Mouse (Mus musculus) heart, postnatal 4 days (tissue): ENCODE data around the gene Pi16. TPM values are rescaled to one million over a fixed set of nuclear protein-coding genes. Genes with fewer than 3 reads are reported as not detected.

Experiments used
- DNase-seq: peaks from one replicate; pipeline ENCODE4 v3.0.0; 2021
- total RNA-seq, 2 experiments: library from RNA; stranded (reverse); gene quantifications; 2 replicates each; pipeline ENCODE4 v1.2.3; 2021

Pi16 gene
- total RNA-seq, 2 experiments from 2014 or later = 8.8 to 10.2 TPM

DNA sequence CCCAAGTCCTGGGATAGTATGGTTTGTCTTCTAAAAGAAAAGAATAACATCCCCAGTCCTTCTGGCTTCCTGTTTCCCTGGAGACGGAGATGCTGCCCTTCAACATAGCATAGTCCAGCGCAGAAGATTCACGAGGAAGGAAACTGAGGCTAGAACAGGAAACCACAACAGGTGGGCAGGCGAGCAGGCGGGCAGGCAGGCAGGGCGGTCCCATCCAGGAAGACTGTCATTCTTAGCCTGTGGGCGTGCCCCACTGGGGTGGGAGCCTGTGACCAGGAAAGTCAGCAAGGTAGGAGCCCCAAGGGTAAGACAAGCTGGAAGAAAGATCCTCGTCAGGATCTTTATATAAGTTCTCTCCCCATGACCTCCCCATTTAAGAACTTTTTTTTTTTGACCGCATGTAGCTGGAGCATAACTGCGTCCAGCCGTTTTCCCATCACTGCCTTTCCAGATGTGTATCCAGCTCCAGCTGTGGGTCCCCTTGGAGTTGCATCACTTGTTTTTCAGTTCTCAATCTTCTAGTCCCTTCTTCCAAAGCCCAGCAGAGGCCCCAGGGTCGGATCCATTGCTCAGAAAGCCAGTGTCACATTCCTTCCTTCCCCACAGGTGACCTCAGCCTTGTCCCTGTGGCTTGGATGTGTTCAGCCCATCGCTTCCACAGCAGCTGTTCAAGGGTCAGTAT is 13.0 kb upstream of the Pi16 start:
- DNase-seq = no peak

DNA sequence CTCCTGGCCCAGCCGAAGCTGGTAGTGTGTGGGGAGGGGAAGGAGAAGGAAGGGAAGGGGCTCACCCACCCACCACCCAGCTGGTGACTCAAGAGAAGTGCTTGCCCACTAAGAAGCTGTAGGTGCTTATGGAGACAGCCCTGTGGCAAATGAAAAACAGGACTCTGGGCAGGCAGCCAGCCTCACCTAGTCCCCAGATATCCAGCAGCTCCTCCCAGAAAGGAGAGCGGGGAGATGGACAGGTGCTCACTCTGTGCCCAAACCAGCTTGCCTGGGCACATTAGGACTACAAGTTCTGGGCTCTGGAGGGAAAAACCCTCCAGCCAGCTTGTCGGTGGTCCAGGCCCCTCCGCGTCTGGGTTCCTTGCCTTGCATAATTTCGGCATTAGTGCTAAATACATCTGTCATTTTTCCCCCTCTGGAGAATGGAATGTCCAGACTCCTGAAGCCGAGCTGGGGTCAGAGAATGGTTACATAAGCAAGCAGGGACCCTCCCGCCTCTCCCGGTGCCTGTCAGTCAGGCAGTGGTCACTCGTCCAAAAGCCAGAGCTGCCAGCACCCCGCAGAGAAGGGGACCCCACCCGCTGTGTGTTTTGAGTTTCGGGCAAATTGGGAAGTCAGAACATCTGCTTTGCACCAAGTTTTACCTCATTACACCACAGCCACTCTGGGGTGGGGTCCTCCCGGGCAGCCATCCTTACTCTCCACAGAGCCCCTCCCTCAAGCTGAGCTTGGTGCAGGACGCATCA is 12.2 kb upstream of the Pi16 start:
- DNase-seq = peak; percentile 58

DNA sequence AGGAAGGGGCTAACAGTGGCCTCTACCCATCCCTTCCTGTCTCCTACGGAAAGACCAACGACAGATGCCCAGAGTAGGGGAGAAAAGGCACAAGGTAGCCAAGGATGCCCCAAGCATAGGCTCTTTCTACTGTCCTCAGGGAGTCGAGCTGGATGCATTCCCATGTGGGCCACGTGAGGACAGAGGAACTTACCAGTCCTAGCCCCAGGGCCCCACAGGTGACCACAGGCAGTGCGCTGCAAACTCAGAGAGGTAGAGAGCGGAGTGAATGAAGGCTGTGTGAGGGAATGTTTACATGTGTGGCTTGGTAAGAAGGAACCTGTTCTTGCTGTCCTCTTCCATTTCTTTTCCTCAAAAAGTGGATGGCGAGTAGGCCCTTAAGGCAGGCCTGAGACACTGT is 11.6 kb upstream of the Pi16 start:
- no peak for DNase-seq

DNA sequence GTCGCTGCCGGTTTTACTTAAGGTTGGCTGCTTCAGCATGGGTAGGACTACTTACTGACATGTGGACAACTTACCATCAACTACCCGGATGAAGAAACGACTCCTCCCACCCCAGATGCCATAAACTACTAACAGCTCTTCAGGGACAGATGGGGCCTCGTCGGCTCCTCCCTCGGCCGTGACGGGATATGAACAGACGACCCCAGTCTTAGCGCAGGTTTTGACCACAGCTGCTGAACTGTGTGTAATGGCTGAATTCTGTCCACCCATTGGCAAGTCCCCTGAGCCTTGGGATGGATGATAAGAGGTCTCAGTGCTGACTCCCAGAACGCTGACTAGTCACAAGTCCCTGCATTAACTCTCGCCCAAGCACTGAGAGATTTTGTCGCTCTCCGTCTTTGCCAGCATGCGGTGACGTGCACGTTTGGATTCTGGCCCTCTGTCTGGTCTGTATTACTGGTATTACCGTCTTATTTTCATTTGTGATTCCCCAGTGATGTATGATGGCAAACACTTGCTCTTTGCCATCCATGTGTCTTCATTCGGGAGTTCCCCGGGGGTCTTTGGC is 7.3 kb upstream of the Pi16 start:
- peak; percentile 58 for DNase-seq

DNA sequence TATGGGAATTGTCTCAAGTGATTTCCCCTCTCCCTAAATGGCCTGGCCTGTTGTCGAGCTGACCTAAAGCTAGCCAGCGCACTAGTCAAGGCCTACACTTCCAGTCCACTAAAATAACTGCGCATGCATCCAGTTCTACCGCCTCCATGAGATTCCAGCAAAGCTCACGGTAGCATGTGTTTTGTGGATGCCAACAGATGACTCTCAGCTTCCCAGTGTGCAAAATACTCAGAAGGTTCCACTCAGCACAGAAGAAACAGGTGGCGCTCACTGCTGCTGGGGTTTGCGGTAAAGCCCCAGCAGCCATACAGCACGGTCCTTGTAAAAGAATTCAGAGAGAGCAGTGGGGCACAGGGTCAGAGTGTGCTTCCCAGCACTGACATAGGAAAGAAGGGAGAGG is 5.9 kb upstream of the Pi16 start:
- DNase-seq = no peak

DNA sequence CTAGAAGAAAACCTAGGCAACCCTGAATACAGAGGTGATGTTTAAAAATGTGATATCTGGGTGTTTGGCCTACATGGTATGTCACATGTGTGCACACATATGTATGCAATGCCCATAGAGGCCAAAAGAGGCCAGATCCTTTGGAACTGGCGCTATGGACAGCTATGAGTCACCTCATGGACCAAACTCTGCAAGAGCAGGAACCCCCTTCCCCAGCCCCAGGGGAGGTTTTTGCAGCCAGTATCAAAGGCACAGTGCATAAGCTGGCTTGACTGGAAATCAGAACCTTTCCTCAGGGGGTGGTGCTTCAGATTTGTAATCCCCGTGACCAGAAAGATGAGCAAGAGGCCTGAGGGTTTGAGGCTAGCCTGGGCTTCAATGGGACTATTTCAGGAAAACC is 5.4 kb upstream of the Pi16 start:
- no peak for DNase-seq

DNA sequence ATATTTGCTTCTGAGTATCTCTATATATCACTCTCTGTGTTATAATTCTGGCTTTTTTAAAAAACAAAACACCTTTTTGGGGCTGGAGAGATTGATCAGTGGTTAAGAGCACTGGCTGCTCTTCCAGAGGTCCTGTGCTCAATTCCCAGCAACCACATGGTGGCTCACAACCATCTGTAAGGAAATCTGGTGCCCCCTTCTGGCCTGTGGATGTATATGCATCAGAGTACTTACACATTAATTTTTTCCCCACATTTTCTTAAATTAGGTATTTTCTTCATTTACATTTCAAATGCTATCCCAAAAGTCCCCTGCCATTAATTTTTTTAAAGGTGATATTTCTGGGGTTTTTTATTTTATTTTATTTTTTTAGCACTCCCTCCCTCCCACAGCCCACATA is 4.2 kb upstream of the Pi16 start:
- no peak for DNase-seq

DNA sequence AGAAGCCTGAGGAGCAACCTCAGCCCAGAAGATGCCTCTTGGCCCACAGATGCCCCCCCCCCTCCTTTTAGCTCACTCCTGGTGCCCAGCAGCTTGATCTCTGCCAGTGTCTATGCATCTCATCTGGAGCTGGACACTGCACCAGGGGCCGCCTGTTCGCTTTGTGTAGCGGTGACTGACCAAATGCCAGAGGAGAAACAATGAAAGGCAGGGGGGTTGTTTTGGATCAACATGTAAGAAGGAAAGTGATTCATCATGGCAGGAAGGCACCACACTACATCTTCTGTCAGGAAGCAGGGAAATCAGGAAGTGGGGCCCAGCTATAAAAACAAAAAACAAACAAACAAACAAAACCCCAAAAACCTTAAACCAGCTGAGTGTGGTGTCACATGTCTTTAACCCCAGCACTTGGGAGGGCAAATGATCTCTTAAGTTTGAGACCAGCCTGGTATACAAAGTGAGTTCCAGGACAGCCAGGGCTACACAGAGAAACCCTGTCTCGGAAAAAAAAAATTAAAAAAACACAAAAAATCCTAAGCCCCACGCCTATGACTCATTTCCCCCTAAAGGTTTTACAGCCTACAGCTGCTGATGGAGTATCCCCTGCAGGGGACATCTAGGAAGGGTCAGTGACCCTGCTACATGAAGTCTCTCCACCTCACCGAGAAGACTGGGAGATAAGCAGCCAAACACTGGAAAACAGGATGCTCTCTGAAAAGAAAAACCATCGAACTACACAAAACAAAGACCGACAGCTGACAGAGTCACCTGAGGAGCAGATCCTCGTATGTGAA is 1.6 kb upstream of the Pi16 start:
- DNase-seq = no peak

DNA sequence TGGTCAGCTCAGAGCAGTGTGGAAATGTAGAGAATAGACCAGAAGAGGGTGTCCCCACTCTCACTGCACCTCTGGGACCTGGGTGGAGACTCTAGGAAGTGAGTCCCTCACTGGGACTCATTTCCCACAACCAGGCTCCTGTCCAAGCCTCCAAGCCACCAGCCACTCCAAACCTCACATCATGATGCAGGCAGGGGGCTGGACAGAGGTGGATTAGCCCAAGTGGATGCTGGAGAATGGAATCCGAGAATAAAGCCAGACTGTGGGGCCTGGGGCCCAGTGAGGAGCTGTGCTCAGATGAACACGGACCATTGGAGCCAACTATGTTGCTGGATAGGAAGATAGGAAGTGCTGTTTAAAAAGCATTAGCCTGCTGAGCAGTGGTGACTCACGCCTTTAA is 589 bp upstream of the Pi16 start:
- no peak for DNase-seq

DNA sequence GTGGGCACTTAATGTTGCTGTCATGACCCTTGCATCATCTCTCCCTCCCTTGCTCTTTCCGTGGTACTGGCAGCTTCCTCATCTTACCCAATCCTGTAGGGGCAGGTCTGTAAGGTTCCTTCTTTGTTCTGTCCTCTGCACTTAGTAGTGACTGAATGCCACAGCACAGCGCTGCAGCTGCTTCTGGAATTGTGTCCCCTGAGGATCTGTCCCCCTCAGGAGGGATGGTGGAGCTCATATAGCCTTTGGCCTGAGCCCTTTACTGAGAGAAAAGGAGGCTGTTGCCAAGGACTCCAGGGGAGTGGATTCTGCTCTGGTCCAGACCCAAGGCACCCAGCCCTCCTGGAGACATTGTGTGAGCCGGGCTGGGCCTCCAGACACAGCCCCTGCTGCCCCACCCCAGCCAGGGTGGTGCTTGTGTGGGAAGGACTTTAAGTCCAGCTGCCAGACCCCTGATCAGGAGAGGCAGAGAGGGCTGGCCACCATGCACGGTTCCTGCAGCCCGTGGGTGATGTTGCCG is 1.3 kb downstream of the Pi16 start:
- no peak for DNase-seq

DNA sequence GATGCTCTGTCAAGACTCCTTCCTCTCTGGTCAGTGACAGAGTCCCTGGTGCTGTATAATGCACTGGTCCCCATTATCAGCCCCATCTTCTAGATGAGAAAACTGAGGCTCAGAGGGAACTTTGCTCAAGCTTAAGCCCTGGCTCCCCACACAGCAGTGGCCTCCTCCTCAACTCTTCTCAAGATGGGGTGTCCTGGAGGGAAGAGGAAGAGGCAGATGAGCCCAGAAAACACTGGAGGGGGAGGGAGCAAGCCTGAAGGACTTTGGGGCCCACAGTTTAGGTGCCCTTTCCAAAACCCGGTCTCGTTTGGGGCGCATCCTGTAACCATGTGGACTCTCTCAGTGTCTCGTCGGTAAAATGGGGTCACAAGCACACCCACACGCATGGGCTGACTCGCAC is 2.0 kb downstream of the Pi16 start:
- DNase-seq = no peak

DNA sequence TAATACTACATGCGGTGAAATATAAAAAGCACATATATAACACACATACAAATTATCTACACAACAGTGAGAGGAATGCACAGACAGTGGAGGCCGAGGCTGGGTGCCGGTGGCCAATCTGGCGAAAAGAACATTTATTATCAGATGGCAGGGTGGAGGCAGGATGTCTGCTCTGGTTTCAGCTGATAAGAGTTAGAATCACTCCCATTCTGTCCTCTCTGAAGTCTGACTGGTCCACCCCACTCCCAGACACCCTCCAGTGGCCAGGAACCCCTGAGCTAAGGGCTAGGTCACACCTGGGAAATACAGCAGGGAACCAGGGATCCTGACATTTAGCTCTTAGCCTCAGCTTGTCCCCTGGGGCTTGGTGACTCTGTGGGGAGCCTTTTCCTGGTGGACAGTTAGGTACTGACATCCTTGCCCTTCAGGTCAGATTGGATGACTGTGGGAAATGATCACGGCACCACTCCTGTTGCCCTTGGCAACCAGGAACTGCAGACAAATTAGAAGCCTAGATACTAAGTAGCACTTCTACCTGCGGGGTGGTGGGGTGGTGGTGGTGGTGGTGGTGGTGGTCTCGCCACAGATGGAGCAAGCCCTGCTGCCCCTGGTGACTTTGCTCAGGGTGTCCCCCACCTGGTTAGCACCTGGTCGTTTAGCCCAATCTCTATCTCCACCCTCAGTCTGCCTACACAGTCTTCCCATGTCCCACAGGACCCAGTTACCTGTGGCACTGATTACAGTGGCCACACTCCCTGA is 2.6 kb downstream of the Pi16 start:
- DNase-seq = no peak

DNA sequence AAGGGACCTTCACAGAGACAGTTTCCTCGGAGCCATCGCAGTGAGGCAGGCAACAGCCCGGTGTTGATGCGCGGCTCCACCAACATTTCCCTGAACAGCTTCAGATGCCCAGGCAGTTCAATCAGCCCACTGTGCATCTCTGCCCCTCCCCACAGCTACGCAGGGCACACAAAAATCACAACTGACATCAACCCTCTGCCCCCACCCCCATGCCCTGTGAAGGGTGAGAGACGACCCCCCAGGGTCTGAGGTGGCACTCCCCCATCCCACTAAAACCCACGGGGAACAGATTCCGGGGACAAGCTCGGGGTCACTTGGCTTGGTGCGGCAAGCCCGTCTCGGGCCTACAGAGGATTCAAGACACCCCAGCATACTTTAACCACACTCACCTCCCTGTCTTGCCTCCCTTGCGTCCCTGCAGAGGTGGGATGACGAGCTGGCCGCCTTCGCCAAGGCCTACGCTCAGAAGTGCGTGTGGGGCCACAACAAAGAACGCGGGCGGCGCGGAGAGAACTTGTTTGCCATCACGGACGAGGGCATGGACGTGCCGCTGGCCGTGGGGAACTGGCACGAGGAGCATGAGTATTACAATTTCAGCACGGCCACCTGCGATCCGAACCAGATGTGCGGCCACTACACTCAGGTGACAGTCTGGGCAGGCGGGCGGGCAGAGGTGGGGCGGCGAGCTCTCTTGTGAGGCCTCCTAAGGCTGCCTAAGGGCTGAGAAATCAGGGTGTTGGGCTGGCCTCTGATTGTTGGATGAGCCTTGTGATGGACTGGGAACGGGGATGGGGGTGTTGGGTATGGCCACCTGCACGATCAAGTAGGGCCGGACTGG is 4.5 kb downstream of the Pi16 start:
- DNase-seq = no peak

DNA sequence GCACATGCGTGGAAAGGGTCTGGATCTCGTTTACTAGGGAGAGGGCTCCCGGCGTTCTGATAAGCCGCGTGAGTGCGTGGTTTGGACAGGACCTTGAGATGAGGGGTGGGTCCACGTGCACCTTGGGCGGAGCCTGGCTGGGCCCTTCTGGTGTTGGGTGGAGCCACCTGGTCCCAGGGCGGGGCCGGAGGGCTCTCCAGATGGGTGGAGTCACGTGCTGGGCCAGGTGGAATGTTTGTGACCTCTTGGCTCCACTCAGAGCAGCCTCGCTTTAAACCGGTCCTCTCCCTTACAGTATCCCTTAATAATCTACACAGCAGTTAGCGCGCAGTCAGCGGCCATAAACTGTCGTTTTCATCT is 5.1 kb downstream of the Pi16 start:
- DNase-seq = no peak

DNA sequence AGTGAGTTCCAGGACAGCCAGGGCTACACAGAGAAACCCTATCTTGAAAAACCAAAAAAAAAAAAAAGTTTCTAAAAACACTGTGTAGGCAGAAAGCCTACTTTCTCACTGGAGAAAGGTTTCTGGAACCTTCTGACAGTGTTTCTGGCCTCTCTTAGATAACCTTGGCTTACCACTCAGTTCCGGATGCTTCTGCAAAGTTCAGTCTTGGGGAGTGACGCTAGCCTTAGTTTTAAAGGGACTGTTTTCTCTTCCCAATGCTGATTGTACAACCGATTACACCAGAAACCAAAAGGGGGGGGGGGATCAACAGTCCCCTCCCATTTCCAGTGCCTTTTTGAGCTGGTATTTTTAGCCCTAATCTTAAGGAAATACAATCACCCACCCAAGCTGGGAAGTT is 6.1 kb downstream of the Pi16 start:
- DNase-seq = no peak

DNA sequence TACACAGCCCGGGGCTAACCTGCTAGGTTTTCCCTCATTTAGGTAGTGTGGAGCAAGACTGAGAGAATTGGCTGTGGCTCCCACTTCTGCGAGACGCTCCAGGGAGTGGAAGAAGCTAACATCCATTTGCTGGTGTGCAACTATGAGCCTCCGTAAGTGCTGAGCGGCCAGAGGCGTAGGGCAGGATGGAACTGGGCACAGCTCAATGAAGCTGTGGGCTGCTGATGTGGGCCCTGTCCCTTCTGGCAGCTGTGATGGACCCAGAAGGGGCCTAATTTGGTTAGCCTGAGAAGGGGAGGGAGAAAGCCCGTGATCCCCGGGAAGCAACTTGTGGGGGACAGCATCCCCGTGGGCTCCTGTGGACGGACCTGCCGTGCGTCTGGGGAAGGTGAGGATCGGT is 8.4 kb downstream of the Pi16 start:
- no peak for DNase-seq

DNA sequence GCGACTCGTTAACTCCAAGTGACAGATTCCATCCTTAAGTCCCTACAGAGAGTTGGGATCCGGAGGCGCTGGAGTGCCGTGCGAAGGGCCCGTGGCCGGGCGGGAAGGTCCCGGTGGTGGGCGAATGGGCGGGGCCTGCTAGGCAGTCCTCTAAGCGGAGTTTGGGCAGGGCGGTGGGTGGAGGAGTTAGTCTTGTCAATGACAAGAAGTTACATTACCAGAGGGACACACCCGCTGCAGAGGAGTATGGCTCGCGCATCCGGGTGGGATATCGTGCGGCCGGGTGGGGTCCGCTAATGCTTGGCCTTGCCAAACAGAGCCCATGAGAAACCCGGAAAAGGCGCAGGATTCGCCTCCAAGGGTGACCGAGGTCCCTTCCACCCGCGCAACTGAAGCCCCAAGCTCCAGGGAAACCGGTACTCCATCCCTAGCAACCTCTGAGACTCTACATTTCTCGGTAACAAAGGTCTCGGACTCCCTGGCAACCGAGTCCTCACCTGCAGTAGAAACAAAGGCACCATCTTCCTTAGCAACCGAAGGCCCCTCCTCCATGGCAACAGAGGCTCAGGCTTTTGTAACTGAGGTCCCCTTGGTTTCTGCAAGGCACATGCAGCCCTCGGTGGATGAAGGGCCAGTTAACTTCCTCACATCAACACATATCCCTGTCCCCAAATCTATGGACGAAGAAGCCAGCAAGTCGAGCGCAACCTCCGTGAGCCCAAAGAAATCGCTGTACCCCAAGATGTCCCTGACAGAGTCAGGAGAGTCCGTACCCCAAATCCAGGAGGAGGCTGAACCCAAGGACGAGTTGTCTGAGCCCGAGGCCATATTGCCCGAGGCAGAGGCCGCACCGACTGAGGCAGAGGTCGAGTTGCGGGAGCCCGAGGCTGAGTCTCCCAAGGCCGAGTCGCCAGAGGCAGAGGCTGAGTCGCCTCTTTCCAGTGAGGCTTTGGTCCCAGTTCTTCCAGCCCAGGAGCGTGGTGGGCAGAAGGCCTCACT is 9.3 kb downstream of the Pi16 start:
- DNase-seq = peak; percentile 64

DNA sequence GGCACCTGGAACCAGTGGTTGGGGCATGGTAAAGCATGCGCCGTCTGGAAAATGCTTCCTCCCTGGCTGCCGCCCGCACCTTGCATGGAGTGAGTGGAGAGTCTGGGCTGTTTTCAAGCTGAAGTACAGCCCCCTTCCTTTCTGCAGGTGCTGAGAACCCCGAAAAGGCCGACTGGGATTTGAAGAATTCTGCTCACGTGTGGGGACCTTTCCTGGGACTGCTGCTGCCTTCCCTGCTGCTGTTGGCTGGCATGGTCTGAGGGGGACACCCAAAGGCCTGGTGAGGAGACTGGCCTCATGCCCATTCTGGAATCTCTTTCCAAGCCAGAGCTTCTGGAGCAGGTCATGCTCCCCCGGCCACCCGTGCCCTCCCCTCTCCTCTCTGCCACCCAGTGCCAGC is 10.2 kb downstream of the Pi16 start:
- DNase-seq = no peak

DNA sequence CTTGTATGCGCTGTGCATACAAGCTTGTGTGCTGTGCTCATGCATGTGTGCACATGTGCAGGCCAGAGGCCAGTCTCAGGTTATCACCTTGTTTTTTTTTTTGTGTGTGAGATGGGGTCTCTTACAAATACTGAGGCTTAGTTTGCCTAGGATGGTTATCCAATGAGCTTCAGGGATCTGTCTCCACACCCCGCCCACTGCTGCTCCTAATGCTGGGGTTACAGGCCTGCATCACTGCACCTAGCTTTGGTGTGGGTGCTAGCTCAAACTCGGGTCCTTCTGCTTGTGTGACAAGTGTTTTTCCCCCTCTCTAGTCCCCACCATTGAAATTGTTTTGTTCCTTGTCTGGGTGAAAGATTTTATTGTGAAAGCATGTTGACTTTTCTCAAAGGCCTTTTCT is 12.7 kb downstream of the Pi16 start:
- no peak for DNase-seq
